Mouse (Mus musculus) myocyte (in vitro differentiated cells): ENCODE measurements around the gene Surf2.

Experiments used
- CEBPB ChIP-seq: IDR thresholded peaks from 2 replicates; pipeline ENCODE4 v1.6.1; 2011; ENCODE audit warnings: mild to moderate bottlenecking, moderate library complexity; ENCODE audit not compliant: poor library complexity, insufficient read depth, severe bottlenecking
- MYOD1 ChIP-seq, 3 experiments: IDR thresholded peaks; one replicate each; pipeline ENCODE4 v1.6.1; 2011; ENCODE audit warnings: control low read depth in 2 of 3, low read depth in 2 of 3, mild to moderate bottlenecking in 2 of 3, moderate library complexity in 1 of 3; ENCODE audit not compliant: insufficient read length in 2 of 3, control insufficient read depth in 1 of 3
- POLR2A ChIP-seq: IDR thresholded peaks from one replicate; pipeline ENCODE4 v1.6.1; 2011; ENCODE audit warnings: low read depth, mild to moderate bottlenecking, control low read depth, moderate library complexity; ENCODE audit not compliant: insufficient read length
- SRF ChIP-seq: IDR thresholded peaks from one replicate; pipeline ENCODE4 v1.6.1; 2011; ENCODE audit warnings: low read depth; ENCODE audit not compliant: control insufficient read depth, insufficient read length
- TCF12 ChIP-seq: IDR thresholded peaks from one replicate; pipeline ENCODE4 v1.6.1; 2011; ENCODE audit warnings: mild to moderate bottlenecking, control low read depth; ENCODE audit not compliant: poor library complexity, insufficient read depth, severe bottlenecking

DNA sequence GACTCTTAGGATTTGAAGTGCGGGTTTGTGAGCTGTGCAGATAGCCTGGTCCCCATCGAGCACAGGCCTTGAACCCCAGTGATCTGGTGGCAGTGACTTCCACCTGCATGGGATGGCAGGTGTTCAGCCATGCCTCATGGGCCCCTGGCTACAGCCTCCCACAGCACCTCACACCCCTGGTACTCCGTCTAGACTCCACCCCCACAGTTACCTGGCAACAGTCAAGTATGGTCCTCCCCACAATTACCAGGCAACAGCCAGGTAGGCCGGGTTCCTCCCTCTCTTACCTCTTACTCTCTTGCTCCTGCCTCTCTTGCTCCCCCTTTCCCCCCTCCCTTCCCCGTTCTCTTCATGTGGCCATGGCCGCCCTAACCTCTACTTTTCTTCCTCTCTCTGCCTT is 45.5 kb upstream of the Surf2 start:
- TF ChIP-seq MYOD1 (IDR thresholded peaks at IDR 0.05; ENCODE audit: control insufficient read depth in 1 of 3, insufficient read length in 2 of 3, low read depth in 2 of 3) (no peak), POLR2A (no peak), TCF12 (no peak), CEBPB (no peak), SRF (no peak)
